Mouse (Mus musculus): ENCODE data around the gene Nptn.

Gene Nptn

DNA sequence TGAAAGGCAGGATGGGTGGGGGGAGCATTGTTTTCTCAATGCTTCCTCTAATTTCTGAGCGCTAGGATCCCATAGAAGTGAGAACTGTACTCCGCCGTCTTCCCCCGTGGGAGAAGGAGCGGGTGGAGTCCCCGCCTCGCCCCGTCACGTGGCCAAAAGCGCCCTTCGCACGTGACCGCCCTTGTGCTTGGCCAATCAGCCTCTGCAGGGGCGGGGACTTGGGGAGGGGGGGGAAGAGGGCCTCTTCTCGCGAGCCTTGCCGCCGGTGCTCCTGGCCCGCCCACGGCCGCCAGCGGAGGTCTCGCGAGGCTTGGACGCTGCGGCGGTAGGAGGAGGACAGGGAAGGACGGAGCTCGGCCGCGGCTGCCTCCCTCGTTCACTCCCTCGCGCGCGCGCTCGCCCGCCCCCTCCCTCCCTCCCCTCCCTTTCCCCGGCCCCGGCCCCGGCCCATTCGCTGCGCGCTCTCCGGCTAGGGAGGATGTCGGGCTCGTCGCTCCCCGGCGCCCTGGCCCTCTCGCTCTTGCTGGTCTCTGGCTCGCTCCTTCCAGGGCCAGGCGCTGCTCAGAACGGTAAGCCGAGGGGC, at the start of gene Nptn:
Nptn (plus strand) TSS at position 283 of the 583 bp plus-strand sequence.
- peak; percentile 97 to 98 for DNase-seq (ENCODE audit: low spot score in 2 of 2)

GRCm38 (mm10) chr9:58533322-58533721, 48.7 kb upstream of the Nptn start:
- DNase-seq (ENCODE audit: low spot score in 2 of 2): no peak

DNA sequence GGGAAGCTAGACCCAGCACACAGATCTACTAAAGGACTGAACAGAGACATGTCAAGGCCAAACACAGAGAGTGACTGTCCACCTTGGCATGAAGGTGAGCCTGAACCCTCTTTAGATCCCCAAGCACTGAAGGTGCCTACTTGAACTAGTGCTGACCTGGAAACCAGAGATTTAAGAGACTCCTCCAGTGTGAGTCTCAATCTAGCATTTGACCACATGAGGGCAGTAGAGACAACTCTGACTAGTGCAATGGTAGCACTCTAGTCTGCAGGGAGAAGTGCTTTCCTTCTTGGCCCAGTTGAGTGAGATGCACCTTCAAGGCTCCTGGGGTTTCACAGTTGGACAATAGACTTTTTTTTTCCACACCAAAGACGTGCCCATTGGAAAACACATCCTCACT, 47.3 kb upstream of the Nptn start:
- peak in 1 of 2 experiments; percentile 54 for DNase-seq (ENCODE audit: low spot score in 2 of 2)

- DNase-seq (ENCODE audit: low spot score in 2 of 2): no peak
These were observed 46.4 kb upstream of the Nptn start for GRCm38 (mm10) chr9:58535447-58536134.

DNA sequence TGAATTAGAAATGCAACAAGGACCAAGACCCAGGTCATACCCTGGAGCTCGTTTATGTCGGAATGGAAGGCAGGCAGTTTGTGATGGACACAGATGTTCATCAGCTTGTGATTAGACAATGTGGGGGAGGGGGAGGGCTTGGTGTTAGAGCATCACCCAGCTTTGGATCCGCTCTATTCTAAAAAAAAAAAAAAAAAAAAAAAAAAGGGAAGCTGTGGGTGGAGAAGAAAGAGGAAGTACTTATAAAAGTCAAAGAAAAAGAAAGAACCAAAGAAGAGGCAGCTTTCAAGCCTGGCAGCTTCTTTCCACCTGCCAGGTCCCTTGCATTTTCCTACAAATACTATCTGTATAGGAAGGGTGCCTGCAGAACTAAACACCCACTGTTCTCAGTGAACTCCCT, 44.3 kb upstream of the Nptn start:
- no peak for DNase-seq (ENCODE audit: low spot score in 2 of 2)

DNA sequence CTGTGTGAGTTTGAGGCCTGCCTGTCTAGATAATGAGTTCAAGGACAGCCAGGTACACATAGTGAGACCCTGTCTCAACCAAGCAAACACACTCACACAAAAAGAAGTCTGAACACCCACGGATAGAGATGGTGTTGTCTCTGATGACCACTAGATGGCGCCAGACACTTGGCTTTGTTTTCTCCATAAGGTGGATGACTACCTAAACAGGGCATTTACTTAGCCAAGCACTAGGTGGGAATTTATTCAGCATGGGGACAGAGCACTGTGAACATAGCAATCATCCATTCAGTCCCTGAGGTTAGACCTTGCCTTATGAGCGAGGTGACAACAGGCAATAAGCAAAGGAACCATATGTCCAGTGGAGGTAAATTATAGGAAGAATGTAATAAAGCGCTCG, 42.2 kb upstream of the Nptn start:
- no peak for DNase-seq (ENCODE audit: low spot score in 2 of 2)

- peak; percentile 81 to 87 for DNase-seq (ENCODE audit: low spot score in 2 of 2)
These were observed 40.1 kb upstream of the Nptn start for GRCm38 (mm10) chr9:58541895-58542338.

DNA sequence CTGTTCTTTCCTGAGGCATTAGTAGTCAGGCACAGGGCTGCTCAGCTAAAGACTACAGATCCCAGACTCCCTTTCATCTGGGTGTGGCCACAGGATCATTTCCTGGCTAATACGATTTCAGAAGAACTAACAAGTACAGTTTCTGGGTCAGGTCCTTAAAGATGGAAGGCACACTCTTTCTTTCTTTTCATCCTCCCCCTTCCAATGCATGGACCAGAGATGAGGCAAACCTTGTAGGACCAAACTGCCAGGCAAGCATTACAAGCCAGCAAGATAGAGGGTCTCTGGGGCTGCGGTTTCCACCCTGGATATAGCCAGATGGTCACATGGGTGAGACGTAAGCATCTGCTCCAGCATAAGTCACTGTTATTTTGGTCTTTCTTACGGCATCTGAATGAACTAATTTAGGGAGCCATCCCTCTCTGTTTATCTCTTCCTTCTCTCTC, 37.1 kb upstream of the Nptn start:
- peak in 1 of 2 experiments; percentile 57 for DNase-seq (ENCODE audit: low spot score in 2 of 2)

DNA sequence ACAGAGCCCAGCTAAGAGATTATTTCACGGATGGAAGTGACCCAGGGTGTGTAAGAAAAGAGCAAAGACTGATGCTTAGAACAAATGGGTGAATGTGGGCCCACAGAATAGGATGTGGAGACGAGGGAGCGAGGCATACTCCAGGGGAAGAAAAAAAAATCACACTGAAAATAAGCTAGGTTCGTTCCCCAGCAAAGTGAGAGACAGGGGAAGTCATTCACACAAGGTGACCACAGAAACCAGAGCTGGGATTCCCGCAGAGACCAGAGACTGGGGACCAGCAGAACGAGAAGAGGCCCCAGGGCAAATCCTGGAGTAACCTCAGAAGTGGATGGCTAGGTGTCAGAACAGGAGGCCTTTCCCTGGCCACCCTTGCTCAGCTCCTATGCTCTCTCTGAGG, 36.6 kb upstream of the Nptn start:
- no peak for DNase-seq (ENCODE audit: low spot score in 2 of 2)

DNA sequence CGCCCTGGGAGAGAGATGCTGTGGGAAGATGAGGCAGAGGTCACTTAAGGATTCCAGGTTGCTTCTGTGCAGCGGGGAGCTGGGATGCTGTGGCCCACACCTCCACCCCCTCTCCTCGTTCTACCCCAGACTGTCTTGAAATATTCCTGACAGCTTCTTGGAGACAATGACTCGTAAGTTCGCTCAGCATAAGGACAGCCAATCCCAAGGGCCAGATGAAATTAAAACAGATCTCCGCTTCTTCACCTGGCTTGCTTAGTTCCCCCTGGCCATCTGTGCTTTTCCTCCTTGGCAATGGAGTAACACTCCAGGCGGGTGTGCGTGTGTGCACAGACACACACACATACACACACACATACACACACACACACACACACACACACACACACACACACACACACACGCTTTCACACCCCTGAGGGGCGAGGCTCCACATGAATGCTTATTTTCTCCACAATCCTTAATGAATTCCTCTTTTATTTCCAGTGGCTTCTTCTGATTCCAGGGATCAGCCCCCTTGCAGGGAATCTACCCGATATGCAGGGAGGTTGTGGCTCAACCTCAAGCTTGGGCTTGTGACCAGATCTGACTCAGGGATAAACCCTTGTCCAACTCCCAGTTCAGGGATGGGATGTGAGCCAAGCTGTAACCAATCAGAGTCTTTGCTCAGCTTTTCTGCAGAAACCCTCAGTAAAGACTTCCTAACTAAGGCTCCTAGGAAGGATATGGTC, 35.2 kb upstream of the Nptn start:
- DNase-seq (ENCODE audit: low spot score in 2 of 2): peak in 1 of 2 experiments; percentile 36

DNA sequence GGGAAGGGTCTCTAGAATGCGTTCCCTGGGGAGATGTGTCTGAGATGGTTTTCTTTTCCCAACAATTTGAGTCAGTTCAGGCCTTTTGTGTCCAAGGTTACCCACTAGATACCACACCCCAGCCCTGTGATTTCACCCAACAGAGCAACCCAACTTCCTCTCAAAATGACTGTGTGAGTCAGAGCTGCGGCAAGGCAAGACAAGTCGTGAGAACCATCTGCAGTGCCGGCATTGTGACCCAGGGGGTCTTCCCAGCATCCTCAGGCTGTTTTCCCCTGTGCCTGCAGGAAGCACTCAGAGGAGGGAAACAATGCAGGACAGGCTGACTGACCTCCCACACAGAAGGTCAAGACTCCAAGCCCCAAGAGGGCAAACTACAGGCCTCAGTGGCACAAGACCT, 33.1 kb upstream of the Nptn start:
- DNase-seq (ENCODE audit: low spot score in 2 of 2): no peak

GRCm38 (mm10) chr9:58549694-58550093, 32.3 kb upstream of the Nptn start:
- DNase-seq (ENCODE audit: low spot score in 2 of 2): no peak

DNA sequence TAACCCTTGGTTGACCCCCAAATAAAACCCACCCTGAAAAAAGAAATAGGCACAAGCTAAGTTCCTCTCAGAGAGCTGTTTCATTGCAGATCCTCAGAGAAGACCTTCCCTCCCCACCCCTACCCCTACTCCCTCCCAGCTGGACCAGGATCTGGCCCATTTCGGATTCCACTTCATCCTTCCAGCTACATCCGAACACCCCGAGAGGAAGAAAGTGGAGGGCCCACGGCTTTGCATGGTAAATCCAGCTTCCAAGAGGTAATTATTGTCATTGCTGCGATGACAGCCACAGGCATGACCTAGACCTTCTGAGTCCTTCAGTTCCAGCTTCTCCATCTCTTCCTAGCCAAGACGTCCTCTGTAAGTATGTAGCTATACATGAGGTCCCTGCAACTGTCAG, 31.1 kb upstream of the Nptn start:
- DNase-seq (ENCODE audit: low spot score in 2 of 2): no peak

- DNase-seq (ENCODE audit: low spot score in 2 of 2): no peak
These were observed 30.0 kb upstream of the Nptn start for GRCm38 (mm10) chr9:58552083-58552482.

DNA sequence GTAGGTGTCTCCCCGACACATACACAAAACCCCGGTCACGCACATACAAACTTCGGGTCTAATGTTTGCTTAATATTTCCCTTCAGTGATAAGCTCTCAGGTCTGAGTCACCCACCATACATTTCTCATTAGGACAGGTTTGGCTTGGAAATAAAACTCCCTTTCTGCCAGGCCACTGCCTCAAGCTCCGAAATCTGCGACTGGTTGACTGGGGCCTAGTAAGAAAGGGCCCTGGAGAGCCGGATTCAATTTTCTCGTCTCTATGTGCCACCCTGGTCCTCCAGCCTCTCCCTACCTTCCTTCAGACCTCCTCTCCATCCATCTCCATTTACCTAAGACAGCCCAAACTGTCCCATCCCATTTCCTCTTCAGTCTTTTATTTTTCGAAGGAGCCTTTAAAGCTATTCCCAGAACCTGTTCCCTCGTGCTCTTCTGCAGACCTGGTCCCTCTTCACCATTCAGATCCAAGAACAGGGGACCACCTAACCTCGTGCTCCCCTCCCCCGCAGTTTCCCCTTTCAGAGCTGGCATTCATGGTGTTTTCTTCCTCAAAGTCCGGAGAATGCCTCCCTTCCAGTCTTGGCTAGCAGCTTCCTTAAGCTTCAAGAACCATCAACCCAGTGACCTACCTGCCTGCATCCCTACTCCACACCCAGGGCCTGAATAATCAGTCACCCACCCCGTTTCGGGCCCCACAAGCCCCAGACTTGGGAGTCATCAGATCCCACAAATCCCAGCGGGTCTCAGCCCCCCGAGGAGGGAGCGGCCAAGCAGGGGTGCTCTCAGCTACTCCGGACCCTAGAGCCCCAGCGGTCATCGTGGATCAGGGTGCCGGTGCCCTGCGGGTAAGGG, 27.8 kb upstream of the Nptn start:
- no peak for DNase-seq (ENCODE audit: low spot score in 2 of 2)

GRCm38 (mm10) chr9:58554908-58555684, 26.9 kb upstream of the Nptn start, which contains the start of gene Cd276:
Gene Cd276, minus strand, starts transcription at chr9:58555437.
- DNase-seq (ENCODE audit: low spot score in 2 of 2): peak; percentile 50 to 52

DNA sequence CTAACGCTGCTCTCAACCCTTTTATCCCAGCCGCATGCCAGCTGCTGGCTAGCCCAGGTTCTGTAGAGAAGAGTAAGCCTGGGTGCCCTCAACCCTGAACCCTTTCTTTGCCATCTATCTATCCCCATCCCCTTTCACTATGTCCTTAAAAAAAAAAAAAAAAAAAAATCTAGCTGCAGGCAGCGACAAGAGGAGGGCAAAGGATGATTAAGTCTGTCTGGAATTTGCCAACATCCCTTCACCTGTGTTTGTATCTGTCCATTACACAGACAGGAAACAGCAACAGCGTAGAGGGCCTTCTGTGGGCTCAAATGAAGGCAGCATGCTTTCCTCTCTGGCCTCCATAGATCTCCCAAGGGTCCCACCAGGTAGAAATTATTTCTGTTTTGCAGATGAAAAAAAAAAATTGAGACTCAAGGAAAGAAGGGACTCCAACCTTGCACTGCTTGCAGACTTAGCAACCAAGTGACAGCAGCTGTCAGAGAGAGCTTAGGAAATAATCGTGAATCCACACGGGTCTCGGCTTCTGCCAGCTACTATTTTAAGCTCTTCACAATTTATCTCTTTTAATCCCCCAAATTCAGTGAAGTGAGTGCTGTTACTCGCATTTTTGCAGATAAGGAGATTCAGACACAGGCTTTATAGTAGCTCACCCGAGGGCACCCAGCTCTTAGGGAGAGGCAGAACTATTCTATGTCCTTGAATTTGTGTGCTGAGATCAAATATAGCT, 26.2 kb upstream of the Nptn start:
- no peak for DNase-seq (ENCODE audit: low spot score in 2 of 2)

DNA sequence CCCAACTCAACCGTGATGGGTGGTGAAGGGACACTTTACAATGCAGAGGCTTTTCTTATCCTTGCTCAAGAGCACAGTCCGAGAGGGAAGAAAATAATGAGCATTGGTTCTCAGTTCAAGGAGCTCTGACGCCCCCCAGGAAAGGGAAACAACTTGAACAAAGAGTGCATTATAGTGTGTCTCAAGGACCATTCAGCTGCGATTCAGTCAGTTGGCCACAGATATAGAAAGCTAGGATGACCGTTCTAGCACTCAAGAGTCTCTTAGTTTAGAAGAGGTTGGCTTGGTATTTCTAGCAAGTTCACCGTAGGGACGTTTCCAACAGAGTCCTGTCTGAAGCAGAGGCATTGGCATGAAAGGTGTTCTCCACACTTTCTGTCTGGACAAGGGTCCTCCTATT, 25.4 kb upstream of the Nptn start:
- DNase-seq (ENCODE audit: low spot score in 2 of 2): no peak

DNA sequence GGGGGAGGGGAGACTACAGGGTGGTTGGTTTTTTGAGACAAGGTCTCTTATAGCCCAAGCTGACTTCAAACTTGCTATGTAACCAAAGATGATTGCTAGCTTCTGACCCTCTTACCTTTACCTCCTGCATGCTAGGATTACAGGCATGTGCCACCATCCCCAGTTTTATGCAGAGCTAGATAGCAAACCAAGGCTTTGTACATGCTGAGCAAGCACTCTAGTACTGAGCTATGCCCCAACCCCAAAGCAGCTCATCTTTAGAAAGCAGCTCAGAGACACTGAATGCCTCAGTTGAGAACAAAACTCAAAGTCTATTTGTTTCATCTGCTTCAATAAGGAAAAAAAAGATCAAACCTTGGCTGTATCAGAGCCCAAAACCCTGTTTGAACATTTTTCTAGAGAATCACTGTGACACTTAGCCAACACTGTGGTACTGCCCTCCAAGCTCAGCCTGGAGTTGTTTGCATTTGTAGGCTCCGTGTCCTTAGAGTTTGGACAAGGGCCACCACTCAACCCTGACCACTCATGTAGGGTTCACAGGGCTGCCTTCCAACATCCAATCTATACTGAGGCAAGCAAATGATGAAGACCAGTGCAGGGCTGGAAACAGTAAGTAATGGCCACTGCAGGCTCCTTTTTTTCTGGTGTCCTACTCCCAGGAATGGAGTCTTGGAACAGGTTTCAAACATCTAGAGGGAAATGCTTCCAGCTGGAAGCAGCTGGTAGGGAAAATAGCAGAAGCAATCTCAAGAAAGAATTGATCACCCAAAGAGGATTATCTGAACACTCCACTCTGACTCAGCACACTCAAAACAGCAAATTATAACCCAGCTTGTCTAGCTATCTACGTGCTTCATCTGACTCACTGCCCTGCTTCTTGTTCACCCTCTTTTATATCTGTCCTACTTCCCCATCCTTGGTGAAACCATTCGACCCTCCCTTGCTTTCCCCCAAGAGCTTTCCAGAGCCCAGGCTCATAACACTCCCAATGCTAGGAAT, 24.3 kb upstream of the Nptn start:
- no peak for DNase-seq (ENCODE audit: low spot score in 2 of 2)

Measured in heart, adult 9 months (tissue).